Mouse (Mus musculus) gastrocnemius, adult 2 months (tissue): ENCODE data around the gene Olfr801. TPM values are rescaled to one million over a fixed set of nuclear protein-coding genes. Genes with fewer than 3 reads are reported as not detected.

Experiments
- DNase-seq: peaks from one replicate; pipeline ENCODE4 v3.0.0; 2022
- H3K27ac ChIP-seq: fragments of 200-600 bp; 2 replicates; pipeline ENCODE4 v1.8.1; 2022; ENCODE audit warnings: mild to moderate bottlenecking
- H3K4me3 ChIP-seq: fragments of 200-600 bp; 2 replicates; pipeline ENCODE4 v1.8.1; 2022; ENCODE audit warnings: mild to moderate bottlenecking, moderate library complexity
- CTCF ChIP-seq: fragments of 200-600 bp; IDR thresholded peaks from 2 replicates; pipeline ENCODE4 v1.8.1; 2022; ENCODE audit warnings: antibody characterized with exemption, mild to moderate bottlenecking, moderate library complexity
- intact Hi-C: fragments of 180-260 bp; cut with DNase I; formaldehyde crosslinking; loops from one replicate; pipeline ENCODE4 v1.15.1; 2025
- long read RNA-seq, 2 experiments: library from polyadenylated mRNA; stranded (forward); transcript quantifications; one replicate each; pipeline ENCODE4 v2.0.0; 2021
- total RNA-seq, 2 experiments: library from RNA; stranded (reverse); gene quantifications; 2 replicates each; pipeline ENCODE4 v1.2.3; 2021

Olfr801 gene
- total RNA-seq, result not detected
- long read RNA-seq, experiment 1, result 0 reads
- long read RNA-seq, experiment 2, result 0 reads

DNA sequence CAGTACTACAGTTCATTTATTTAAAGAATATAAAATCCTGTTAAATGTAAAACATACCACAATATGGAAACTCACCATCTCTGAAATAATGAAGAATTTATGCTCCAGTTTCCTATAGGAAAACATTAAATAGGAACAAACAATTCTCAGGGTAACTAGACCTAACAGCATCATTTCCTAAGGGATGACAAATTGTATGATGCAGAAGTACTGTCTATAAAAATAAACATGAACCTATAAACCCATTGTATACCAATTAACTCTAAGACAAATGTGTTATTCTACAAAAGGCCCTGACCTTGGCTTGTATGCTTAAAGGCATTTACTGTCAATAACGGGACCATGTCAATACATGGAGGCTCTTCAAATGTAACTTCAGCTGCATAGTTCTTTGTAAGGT lies at the start of gene Olfr801:
Olfr801 (minus strand) TSS at position 101 of the 400 bp plus-strand sequence.
- no peak for DNase-seq
- H3K4me3 ChIP-seq, result no peak within 1 kb of the TSS
- intact Hi-C loops, result no loop called here
- no peak within 1 kb of the TSS for H3K27ac ChIP-seq
- TF ChIP-seq CTCF, result no peak

DNA sequence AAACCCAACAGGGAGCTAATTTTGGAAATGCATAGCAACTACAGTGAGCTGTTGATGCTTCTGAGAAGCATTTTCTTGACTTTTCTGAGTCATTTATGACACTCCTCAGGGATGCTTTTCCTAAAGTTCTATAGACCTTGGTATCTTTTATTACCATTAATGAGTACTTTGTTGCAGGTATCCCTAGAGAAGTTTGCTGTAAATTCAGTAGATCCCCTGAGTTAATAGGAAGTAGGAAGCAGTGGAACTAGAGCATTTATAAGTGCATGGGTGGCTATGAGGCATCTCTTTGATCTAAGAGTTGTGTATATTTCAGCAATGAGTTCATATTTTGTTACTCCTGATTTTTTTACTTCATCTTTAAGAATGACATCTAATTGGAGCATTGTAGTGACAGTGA lies 29.2 kb upstream of the Olfr801 start, which contains the start of gene Olfr804:
Olfr804 (plus strand) TSS at position 301 of the 400 bp plus-strand sequence.
- H3K4me3 ChIP-seq, result no peak within 1 kb of the TSS
- DNase-seq, result no peak
- no peak for TF ChIP-seq CTCF
- intact Hi-C loops, result no loop called here
- no peak within 1 kb of the TSS for H3K27ac ChIP-seq

DNA sequence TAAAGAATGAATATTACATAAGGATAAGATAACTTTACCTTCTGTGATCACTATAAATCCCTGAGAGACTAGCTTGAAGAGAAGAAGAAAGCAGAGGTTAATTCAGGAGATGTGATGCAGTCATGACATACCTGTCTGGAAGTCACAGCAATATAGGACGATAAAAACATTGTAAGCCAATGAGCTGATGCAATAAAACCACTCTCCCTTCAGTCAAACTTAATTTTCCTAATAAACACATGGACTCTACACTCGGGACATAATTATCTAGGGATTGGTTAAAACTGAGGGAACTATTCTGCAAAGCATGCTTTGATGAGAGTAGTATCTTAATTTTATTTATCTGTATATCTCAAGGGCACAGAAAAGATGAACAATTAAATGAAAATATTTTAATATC lies 20.5 kb upstream of the Olfr801 start, which contains the start of gene Olfr803:
Olfr803 (minus strand) TSS at position 101 of the 400 bp plus-strand sequence.
- no peak within 1 kb of the TSS for H3K27ac ChIP-seq
- TF ChIP-seq CTCF, result no peak
- H3K4me3 ChIP-seq, result no peak within 1 kb of the TSS
- intact Hi-C loops, result no loop called here
- no peak for DNase-seq

DNA sequence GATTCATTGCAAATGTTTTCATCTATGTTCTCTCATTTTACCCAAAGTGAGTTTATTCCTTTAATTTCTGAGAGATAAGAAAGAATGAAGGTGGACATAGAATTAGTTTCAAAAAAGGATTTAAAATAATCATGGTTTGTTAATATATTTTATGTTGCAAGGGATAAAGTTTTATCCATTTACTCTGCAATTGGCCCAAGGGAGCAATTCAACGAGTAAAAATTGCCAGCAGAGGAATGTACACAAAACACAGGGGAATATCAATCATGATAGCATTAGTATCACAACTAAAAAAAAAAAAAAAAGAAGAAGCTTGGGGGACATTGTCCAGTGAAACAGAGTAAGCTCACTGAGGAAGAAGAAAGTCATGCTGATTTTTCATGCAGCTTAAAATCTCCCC lies 14.4 kb upstream of the Olfr801 start, which contains the start of gene Olfr802:
Olfr802 (minus strand) TSS at position 101 of the 400 bp plus-strand sequence.
- Histone ChIP-seq H3K27ac (no peak within 1 kb of the TSS), H3K4me3 (no peak within 1 kb of the TSS)
- TF ChIP-seq CTCF, result no peak
- no peak for DNase-seq
- intact Hi-C loops, result no loop called here

DNA sequence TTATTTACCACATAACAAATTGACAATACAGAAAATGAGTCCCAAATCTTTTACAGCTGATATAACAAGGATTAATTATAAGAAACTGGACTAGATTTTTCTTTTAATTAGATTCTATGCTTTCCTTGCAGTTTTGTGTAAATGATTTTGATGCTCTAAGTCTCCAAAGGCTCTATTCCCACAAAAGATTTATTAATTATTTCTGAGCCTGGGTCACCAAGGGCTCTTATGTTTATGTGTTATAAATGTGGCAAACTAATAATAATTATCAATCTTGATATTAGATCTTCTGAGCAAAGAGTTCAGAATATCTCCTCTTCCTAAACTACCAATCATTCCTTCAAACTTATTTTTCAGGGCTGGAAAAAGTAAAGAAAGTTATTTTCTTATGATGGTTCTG lies 16.3 kb downstream of the Olfr801 start, which contains the start of gene Olfr800:
Olfr800 (plus strand) TSS at position 301 of the 400 bp plus-strand sequence.
- no peak for DNase-seq
- H3K4me3 ChIP-seq, result no peak within 1 kb of the TSS
- intact Hi-C loops, result no loop called here
- TF ChIP-seq CTCF, result no peak
- no peak within 1 kb of the TSS for H3K27ac ChIP-seq

DNA sequence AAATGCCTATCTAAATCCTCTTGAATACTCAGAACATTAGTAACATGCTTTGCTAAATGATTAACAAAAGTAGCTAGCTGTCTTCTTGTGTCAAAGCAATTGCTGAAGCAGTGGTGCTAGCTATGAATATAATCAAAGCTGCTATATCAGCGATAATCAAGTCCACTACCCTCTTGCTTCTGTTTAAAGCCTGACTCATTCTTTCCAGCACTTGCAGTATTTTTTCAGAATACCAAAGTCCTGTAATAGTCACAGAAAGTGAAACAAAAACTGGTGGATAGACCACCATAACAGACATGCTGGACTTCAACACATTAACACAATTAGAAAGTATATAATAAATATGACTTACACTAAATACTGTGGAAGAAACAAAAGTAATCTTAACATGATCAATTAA lies 21.9 kb downstream of the Olfr801 start:
- no peak for TF ChIP-seq CTCF
- Histone ChIP-seq H3K4me3 (no peak overlapping the region), H3K27ac (no peak overlapping the region)
- DNase-seq, result no peak
- intact Hi-C loops, result no loop called here

DNA sequence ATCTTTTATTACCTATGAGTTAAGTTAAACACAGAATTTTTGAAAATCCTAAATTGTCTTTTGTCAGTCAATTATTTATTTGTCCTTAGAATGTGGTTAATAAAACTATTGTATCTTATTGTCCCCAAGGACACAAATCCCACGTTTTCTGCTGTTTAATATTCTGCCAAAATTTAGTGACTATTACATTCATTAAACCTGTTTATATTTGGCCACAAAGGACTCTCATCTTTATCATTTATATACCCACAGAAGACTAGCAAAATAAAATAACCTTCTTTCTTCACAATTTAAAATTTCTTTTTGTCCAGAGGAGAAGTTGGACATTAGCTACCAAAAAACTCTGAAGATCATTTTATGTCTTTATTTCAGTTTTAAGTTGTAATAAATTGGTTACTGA lies 36.5 kb downstream of the Olfr801 start, which contains the start of gene Olfr799:
Olfr799 (plus strand) TSS at position 301 of the 400 bp plus-strand sequence.
- no peak for DNase-seq
- intact Hi-C loops, result no loop called here
- TF ChIP-seq CTCF, result no peak
- Histone ChIP-seq H3K4me3 (no peak within 1 kb of the TSS), H3K27ac (no peak within 1 kb of the TSS)

DNA sequence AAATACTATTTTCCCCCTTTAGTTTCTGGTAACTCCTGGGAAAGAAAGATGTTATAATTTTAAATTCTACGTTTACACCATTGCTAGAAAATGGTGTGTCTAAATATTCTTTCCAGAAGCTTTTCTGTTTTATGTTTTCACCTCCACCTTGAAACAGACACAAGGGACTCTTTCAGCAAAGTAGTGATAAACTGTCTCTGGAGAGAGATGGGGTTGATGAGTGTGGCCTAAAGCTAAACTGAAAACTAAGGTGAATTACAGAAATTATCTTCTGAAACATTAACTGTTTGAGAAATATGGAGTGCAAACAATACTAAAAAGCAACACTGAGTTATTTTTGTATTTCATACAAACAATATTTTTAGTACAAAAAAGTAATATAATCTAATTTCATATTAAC lies 45.8 kb downstream of the Olfr801 start, which contains the start of gene Olfr798:
Olfr798 (minus strand) TSS at position 101 of the 400 bp plus-strand sequence.
- no peak for TF ChIP-seq CTCF
- Histone ChIP-seq H3K4me3 (no peak within 1 kb of the TSS), H3K27ac (no peak within 1 kb of the TSS)
- no peak for DNase-seq
- intact Hi-C loops, result no loop called here

DNA sequence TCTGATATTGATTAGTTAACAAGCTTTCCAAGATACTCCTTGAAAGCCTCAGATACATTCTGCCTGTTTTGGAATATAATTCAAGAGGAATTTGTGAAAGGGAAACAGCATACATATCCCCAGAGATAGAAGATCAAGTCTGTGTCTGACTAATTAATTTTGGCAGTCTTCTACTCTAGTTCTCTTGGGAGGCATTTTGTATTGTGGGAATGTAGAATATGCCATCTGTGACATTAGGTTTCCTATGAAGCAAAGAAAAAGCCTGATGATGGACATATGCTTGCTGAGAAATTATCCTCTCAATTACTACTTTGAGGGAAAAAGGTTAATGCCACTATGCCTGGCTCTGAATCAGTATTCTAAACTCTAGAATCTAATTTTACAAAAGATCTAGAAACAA lies 50.4 kb downstream of the Olfr801 start:
- no peak for DNase-seq
- intact Hi-C loops, result no loop called here

DNA sequence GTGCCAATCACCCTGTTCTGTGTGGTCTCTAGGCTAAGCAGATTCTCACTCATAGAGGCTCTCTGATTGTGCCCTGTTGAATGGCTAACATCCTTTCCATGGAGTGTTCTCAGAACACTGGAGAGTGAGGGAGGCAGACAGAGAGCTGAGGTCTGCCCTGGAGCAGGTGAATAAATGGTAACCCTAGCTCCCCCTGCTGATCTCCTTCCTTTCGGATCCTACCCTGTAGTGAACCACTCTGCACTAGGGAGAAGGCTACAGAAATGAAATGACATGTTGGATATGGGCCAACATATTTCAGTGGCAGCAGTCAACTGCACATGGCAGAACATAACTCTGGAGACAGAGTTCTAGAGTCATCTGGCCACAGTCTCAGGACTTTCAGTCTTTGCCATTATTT lies 51.9 kb downstream of the Olfr801 start:
- no peak for DNase-seq
- intact Hi-C loops, result no loop called here
- H3K4me3 ChIP-seq, result no peak overlapping the region
- no peak for TF ChIP-seq CTCF
- no peak overlapping the region for H3K27ac ChIP-seq

More for the DNA sequence above, 50.4 kb downstream of the Olfr801 start:
- TF ChIP-seq CTCF, result no peak
- no peak overlapping the region for H3K27ac ChIP-seq
- H3K4me3 ChIP-seq, result no peak overlapping the region

Other genes starting within 250 kb of the Olfr801 start
- not detected for gene Olfr786, start 246.6 kb downstream of the Olfr801 start, total RNA-seq
- gene Olfr787, start 212.0 kb downstream of the Olfr801 start, total RNA-seq, result not detected
- not detected for gene Olfr788, start 202.9 kb downstream of the Olfr801 start, total RNA-seq
- gene Olfr789, start 189.1 kb downstream of the Olfr801 start, total RNA-seq, result not detected
- not detected for gene Olfr790, start 175.4 kb downstream of the Olfr801 start, total RNA-seq
- gene Olfr791, start 152.1 kb downstream of the Olfr801 start, total RNA-seq, result not detected
- not detected for gene Olfr792, start 134.7 kb downstream of the Olfr801 start, total RNA-seq
- gene Olfr794, start 106.2 kb downstream of the Olfr801 start, total RNA-seq, result not detected
- not detected for gene Olfr796, start 61.3 kb downstream of the Olfr801 start, total RNA-seq
- not detected for gene Olfr798, start 45.9 kb downstream of the Olfr801 start, total RNA-seq
- not detected for gene Olfr799, start 36.4 kb downstream of the Olfr801 start, total RNA-seq
- gene Olfr800, start 16.2 kb downstream of the Olfr801 start, total RNA-seq, result not detected
- not detected for gene Olfr802, start 14.3 kb upstream of the Olfr801 start, total RNA-seq
- not detected for gene Olfr803, start 20.4 kb upstream of the Olfr801 start, total RNA-seq
- not detected for gene Olfr804, start 29.3 kb upstream of the Olfr801 start, total RNA-seq
- gene Olfr805, start 55.5 kb upstream of the Olfr801 start, total RNA-seq, result not detected
- gene Olfr806, start 68.1 kb upstream of the Olfr801 start, total RNA-seq, result not detected
- gene Olfr807, start 83.9 kb upstream of the Olfr801 start, total RNA-seq, result not detected
- gene Olfr808, start 91.6 kb upstream of the Olfr801 start, total RNA-seq, result not detected
- not detected for gene Olfr809, start 100.8 kb upstream of the Olfr801 start, total RNA-seq
- gene Olfr810, start 121.1 kb upstream of the Olfr801 start, total RNA-seq, result not detected
- gene Olfr811, start 130.5 kb upstream of the Olfr801 start, total RNA-seq, result not detected
- gene Olfr812, start 172.2 kb upstream of the Olfr801 start, total RNA-seq, result not detected
- gene Olfr813, start 181.5 kb upstream of the Olfr801 start, total RNA-seq, result not detected
- gene Olfr814, start 206.0 kb upstream of the Olfr801 start, total RNA-seq, result not detected
- gene Olfr815, start 232.0 kb upstream of the Olfr801 start, total RNA-seq, result not detected
- gene Olfr816, start 241.7 kb upstream of the Olfr801 start, total RNA-seq, result not detected